Mouse (Mus musculus) thymus, adult 2 months (tissue): ENCODE data around the gene Mrm2.

Source experiments
- CTCF ChIP-seq: fragments of 200-500 bp; IDR thresholded peaks from 2 replicates; pipeline ENCODE4 v1.5.1; 2012; ENCODE audit warnings: mild to moderate bottlenecking, control low read depth, low read length, moderate library complexity, borderline replicate concordance; ENCODE audit not compliant: control insufficient read depth, poor library complexity, insufficient read depth; ENCODE audit errors: extremely low read depth
- POLR2A ChIP-seq: fragments of 200-500 bp; IDR thresholded peaks from 2 replicates; pipeline ENCODE4 v1.6.1; 2012; ENCODE audit warnings: mild to moderate bottlenecking, low read length, control low read depth, moderate library complexity; ENCODE audit not compliant: control insufficient read depth, poor library complexity, insufficient read depth; ENCODE audit errors: extremely low read depth

DNA sequence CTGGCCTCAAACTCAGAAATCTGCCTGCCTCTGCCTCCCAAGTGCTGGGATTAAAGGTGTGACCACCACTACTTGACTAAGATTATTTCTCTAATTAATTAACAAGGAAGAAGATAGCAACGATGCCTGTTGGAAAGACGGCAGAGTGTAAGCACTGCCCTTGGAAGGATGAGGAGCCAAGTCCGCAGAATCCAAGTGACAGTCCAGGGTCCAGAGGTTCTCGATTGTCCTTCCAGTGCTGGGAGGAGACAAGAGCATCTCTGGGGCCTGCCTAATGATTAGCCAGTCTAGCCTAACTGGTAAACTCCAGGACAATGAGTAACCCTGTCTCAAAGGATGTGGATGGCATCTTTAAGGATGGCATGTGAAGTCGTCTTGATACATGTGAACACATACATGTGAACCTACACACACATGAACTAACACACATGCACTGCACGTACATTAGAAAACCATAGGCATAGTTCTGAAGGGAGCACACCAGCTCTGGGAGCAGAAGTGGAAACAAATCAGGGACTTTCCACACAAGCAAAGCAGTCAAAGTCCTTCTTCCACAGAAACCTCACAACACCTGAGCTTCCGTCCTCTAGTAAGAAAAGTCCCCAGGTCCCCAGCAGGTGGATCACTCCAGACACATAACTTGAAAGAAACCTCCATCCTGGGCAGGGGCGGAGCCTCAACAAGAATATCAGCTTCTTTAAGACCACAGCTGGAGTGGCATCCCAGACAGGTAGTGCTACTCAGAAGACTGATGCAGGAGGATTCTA is 19.2 kb upstream of the Mrm2 start:
- TF ChIP-seq POLR2A (no peak), CTCF (no peak)
